Mouse (Mus musculus) megakaryocyte progenitor cell, adult 5-6 weeks (primary cell): Measurements from ENCODE around the gene Mnt. TPM values are rescaled to one million over a fixed set of nuclear protein-coding genes. Genes with fewer than 3 reads are reported as not detected.
A peak's percentile ranks its signal among the peaks of the same experiment; 100 is the strongest.
"Not testable (repeated sequence)": the region's sequence is repeated elsewhere in the genome, so short reads cannot be mapped to it uniquely, and the experiment has no call there.

ENCODE experiments used
- ATAC-seq: replicated peaks from 2 replicates; pipeline ENCODE4 v1.8.0; 2016; ENCODE audit warnings: mild to moderate bottlenecking, moderate TSS enrichment, inconsistent platforms; ENCODE audit not compliant: poor library complexity
- total RNA-seq, 2 experiments: library from RNA; stranded (forward) in 1 of 2; stranded (reverse) in 1 of 2; fragments of 157-497, 149-512 nt in 1 of 2; fragments of 200-1000 nt in 1 of 2; gene quantifications; 2 replicates each; pipeline versions ENCODE4 v1.2.3 to v1.2.4; 2015 to 2017

Mnt gene
- total RNA-seq (2015), result 13.1 and 15.0 TPM in 2 replicates
- total RNA-seq (2017), result 2.7 and 3.2 TPM in 2 replicates

- ATAC-seq, result peak; percentile 46
Observed at GRCm38 (mm10) chr11:74830256-74831161, at the start of gene Mnt. TSS of gene Mnt (plus strand) at chr11:74830920.

- no peak for ATAC-seq
Observed at GRCm38 (mm10) chr11:74792874-74793273, 37.8 kb upstream of the Mnt start.

GRCm38 (mm10) chr11:74800658-74801057 is 30.1 kb upstream of the Mnt start:
- ATAC-seq, result 0 out of 2 replicates have a peak, but pooled peaks have one; percentile 14

GRCm38 (mm10) chr11:74804081-74804627 is 26.6 kb upstream of the Mnt start:
- ATAC-seq, result no peak

GRCm38 (mm10) chr11:74807246-74807882 is 23.4 kb upstream of the Mnt start:
- ATAC-seq, result no peak

- no peak for ATAC-seq
Observed at GRCm38 (mm10) chr11:74808251-74808853, 22.4 kb upstream of the Mnt start.

GRCm38 (mm10) chr11:74810134-74810533 is 20.6 kb upstream of the Mnt start:
- ATAC-seq, result no peak

GRCm38 (mm10) chr11:74811027-74811426 is 19.7 kb upstream of the Mnt start:
- not testable (repeated sequence) for ATAC-seq

GRCm38 (mm10) chr11:74811538-74811937 is 19.2 kb upstream of the Mnt start:
- no peak for ATAC-seq

GRCm38 (mm10) chr11:74815795-74816194 is 14.9 kb upstream of the Mnt start:
- no peak for ATAC-seq

- ATAC-seq, result no peak
Observed at GRCm38 (mm10) chr11:74820921-74821320, 9.8 kb upstream of the Mnt start.

- ATAC-seq, result peak; percentile 42; the same call in 1 of the 2 replicates
Observed at GRCm38 (mm10) chr11:74821463-74821862, 9.3 kb upstream of the Mnt start.

- no peak for ATAC-seq
Observed at GRCm38 (mm10) chr11:74822746-74823440, 7.8 kb upstream of the Mnt start.

- ATAC-seq, result no peak
Observed at GRCm38 (mm10) chr11:74826151-74826550, 4.6 kb upstream of the Mnt start.

GRCm38 (mm10) chr11:74826702-74827101 is 4.0 kb upstream of the Mnt start:
- ATAC-seq, result no peak

GRCm38 (mm10) chr11:74827791-74828403 is 2.8 kb upstream of the Mnt start:
- no peak for ATAC-seq

GRCm38 (mm10) chr11:74828404-74828931 is 2.3 kb upstream of the Mnt start:
- no peak for ATAC-seq

GRCm38 (mm10) chr11:74828965-74829550 is 1.7 kb upstream of the Mnt start:
- no peak for ATAC-seq

- ATAC-seq, result peak; percentile 30
Observed at GRCm38 (mm10) chr11:74829812-74830211, 908 bp upstream of the Mnt start.

GRCm38 (mm10) chr11:74831191-74831605 is 478 bp downstream of the Mnt start:
- ATAC-seq, result no peak
